Mouse (Mus musculus) cortical plate, adult 2 months (tissue): Measurements from ENCODE around the gene Birc5. TPM values are rescaled to one million over a fixed set of nuclear protein-coding genes. Genes with fewer than 3 reads are reported as not detected.

ENCODE experiments used
- H3K27ac ChIP-seq: fragments of 200-500 bp; 2 replicates; pipeline ENCODE4 v1.5.1; 2012; ENCODE audit warnings: low read length, control low read depth, inconsistent platforms; ENCODE audit not compliant: insufficient read depth
- H3K4me1 ChIP-seq: fragments of 200-500 bp; 2 replicates; pipeline ENCODE4 v1.6.1; 2011; ENCODE audit warnings: low read length; ENCODE audit not compliant: control insufficient read depth, insufficient read depth
- H3K4me3 ChIP-seq: fragments of 200-500 bp; 2 replicates; pipeline ENCODE4 v1.5.1; 2011; ENCODE audit warnings: mild to moderate bottlenecking, low read length, control low read depth; ENCODE audit not compliant: insufficient read depth
- CTCF ChIP-seq: fragments of 200-500 bp; IDR thresholded peaks from 2 replicates; pipeline ENCODE4 v1.5.1; 2011; ENCODE audit warnings: mild to moderate bottlenecking, control low read depth, low read length; ENCODE audit not compliant: insufficient read depth; ENCODE audit errors: extremely low read depth
- POLR2A ChIP-seq: fragments of 200-500 bp; IDR thresholded peaks from 2 replicates; pipeline ENCODE4 v1.6.1; 2011; ENCODE audit warnings: mild to moderate bottlenecking, low read length, control low read depth; ENCODE audit not compliant: insufficient read depth; ENCODE audit errors: extremely low read depth
- polyA plus RNA-seq: library from polyadenylated mRNA; depleted of rRNA; stranded (reverse); fragments of >200 nt; gene quantifications from 2 replicates; pipeline ENCODE4 v1.2.3, GENCODE M21; 2012

Gene Birc5
- polyA plus RNA-seq, 1 experiment = 2.2 TPM

GRCm38 (mm10) chr11:117863174-117863856, 14.3 kb downstream of the Birc5 start:
- no peak overlapping the region for H3K27ac ChIP-seq
- H3K4me1 ChIP-seq = no peaks in the 10 kb centered on the region
- TF ChIP-seq CTCF = no peak
- H3K4me3 ChIP-seq = no peak overlapping the region

GRCm38 (mm10) chr11:117864805-117865204, 15.8 kb downstream of the Birc5 start:
- Histone ChIP-seq H3K4me1 (no peaks in the 10 kb centered on the region), H3K4me3 (no peak overlapping the region), H3K27ac (no peak overlapping the region)
- TF ChIP-seq POLR2A (no peak), CTCF (no peak)

GRCm38 (mm10) chr11:117865988-117866387, 16.9 kb downstream of the Birc5 start:
- no peak for TF ChIP-seq POLR2A
- TF ChIP-seq CTCF = no peak
- H3K4me3 ChIP-seq = no peak overlapping the region
- no peak overlapping the region for H3K27ac ChIP-seq
- no peaks in the 10 kb centered on the region for H3K4me1 ChIP-seq

- TF ChIP-seq POLR2A (no peak), CTCF (peak; percentile 98)
- no peak overlapping the region for H3K4me3 ChIP-seq
- no peak overlapping the region for H3K27ac ChIP-seq
- H3K4me1 ChIP-seq = peaks cover 2% of the 10 kb centered on the region; the same call in 1 of the 2 replicates
Measured at GRCm38 (mm10) chr11:117870688-117871365, 21.8 kb downstream of the Birc5 start.

- TF ChIP-seq POLR2A = no peak
- TF ChIP-seq CTCF = no peak
- Histone ChIP-seq H3K27ac (no peak overlapping the region), H3K4me3 (no peak overlapping the region), H3K4me1 (peaks cover 2% of the 10 kb centered on the region; the same call in 1 of the 2 replicates)
Measured at GRCm38 (mm10) chr11:117871376-117871775, 22.3 kb downstream of the Birc5 start.

GRCm38 (mm10) chr11:117871911-117872584, 23.0 kb downstream of the Birc5 start:
- no peak overlapping the region for H3K27ac ChIP-seq

GRCm38 (mm10) chr11:117872861-117873608, 24.0 kb downstream of the Birc5 start, which contains the start of gene Tha1:
Gene Tha1 (minus strand): TSS chr11:117873481.
- H3K4me3 ChIP-seq = peak within 1 kb of the TSS; percentile 85
- TF ChIP-seq POLR2A (peak; percentile 73), CTCF (no peak)
- peak within 1 kb of the TSS; percentile 78 for H3K27ac ChIP-seq
- peaks cover 2% of the 10 kb centered on the region; the same call in 1 of the 2 replicates for H3K4me1 ChIP-seq

More at GRCm38 (mm10) chr11:117871911-117872584, 23.0 kb downstream of the Birc5 start:
- TF ChIP-seq POLR2A (no peak), CTCF (no peak)
- peaks cover 2% of the 10 kb centered on the region; the same call in 1 of the 2 replicates for H3K4me1 ChIP-seq
- H3K4me3 ChIP-seq = no peak overlapping the region; the same call in 1 of the 2 replicates

- Histone ChIP-seq H3K4me3 (no peak overlapping the region), H3K4me1 (peaks cover 2% of the 10 kb centered on the region), H3K27ac (no peak overlapping the region)
- TF ChIP-seq POLR2A (no peak), CTCF (peak; percentile 33)
Measured at GRCm38 (mm10) chr11:117874419-117874818, 25.4 kb downstream of the Birc5 start.

- TF ChIP-seq POLR2A (no peak), CTCF (no peak)
Measured at GRCm38 (mm10) chr11:117875681-117876080, 26.6 kb downstream of the Birc5 start.

More at GRCm38 (mm10) chr11:117875681-117876080, 26.6 kb downstream of the Birc5 start:
- Histone ChIP-seq H3K27ac (no peak overlapping the region), H3K4me1 (peaks cover 2% of the 10 kb centered on the region), H3K4me3 (no peak overlapping the region)
